Mouse (Mus musculus) megakaryocyte, embryonic 14.5 days (primary cell): Measurements from ENCODE around the gene Rchy1. TPM values are rescaled to one million over a fixed set of nuclear protein-coding genes. Genes with fewer than 3 reads are reported as not detected.

Experiments
- H3K27me3 ChIP-seq: replicated peaks from 2 replicates; pipeline ENCODE3; 2012; ENCODE audit warnings: inconsistent platforms
- H3K36me3 ChIP-seq: replicated peaks from 2 replicates; pipeline ENCODE3; 2012; ENCODE audit warnings: low read length, inconsistent platforms, mixed read lengths
- H3K4me1 ChIP-seq: 2 replicates; pipeline ENCODE4 v1.6.1; 2012; ENCODE audit warnings: inconsistent platforms
- H3K4me3 ChIP-seq: replicated peaks from 2 replicates; pipeline ENCODE3; 2012; ENCODE audit warnings: moderate library complexity, mild to moderate bottlenecking, inconsistent platforms
- H3K9me3 ChIP-seq: 2 replicates; pipeline ENCODE4 v1.6.1; 2012; ENCODE audit warnings: inconsistent platforms
- FLI1 ChIP-seq: IDR thresholded peaks from 2 replicates; pipeline ENCODE4 v1.6.1; 2012; ENCODE audit warnings: low read length, inconsistent platforms, mixed read lengths
- GATA1 ChIP-seq: IDR thresholded peaks from 3 replicates; pipeline ENCODE4 v1.6.1; 2012; ENCODE audit warnings: mixed read lengths, low read length, inconsistent platforms, borderline replicate concordance
- polyA plus RNA-seq: library from polyadenylated mRNA; stranded (reverse); fragments of >175 nt; gene quantifications from 2 replicates; pipeline ENCODE4 v1.2.3, GENCODE M21; 2012; ENCODE audit warnings: low replicate concordance; ENCODE audit not compliant: insufficient read depth

Gene Rchy1
- polyA plus RNA-seq = 7.7 TPM in 1 of 2 replicates, not detected in the other

- H3K4me1 ChIP-seq = peaks cover 41% of the 10 kb centered on the region
- H3K27me3 ChIP-seq = no peaks in the 10 kb centered on the region
- H3K36me3 ChIP-seq = peaks cover 36% of the 10 kb centered on the region
- H3K4me3 ChIP-seq = peak within 1 kb of the TSS; percentile 99
- TF ChIP-seq GATA1 (no peak), FLI1 (peak; percentile 94)
- no peaks in the 10 kb centered on the region for H3K9me3 ChIP-seq
Measured at GRCm38 (mm10) chr5:91962639-91963440, at the start of gene Rchy1. TSS of gene Rchy1 (minus strand) at chr5:91963068.

- Histone ChIP-seq H3K4me1 (no peaks in the 10 kb centered on the region), H3K36me3 (no peaks in the 10 kb centered on the region), H3K27me3 (peaks cover 3% of the 10 kb centered on the region), H3K9me3 (0 out of 2 replicates have a peak, but pooled peaks cover 3% of the 10 kb centered on the region), H3K4me3 (no peak overlapping the region)
- TF ChIP-seq FLI1 (no peak), GATA1 (no peak)
Measured at GRCm38 (mm10) chr5:92011756-92012155, 48.9 kb upstream of the Rchy1 start.

GRCm38 (mm10) chr5:92009827-92010226 is 47.0 kb upstream of the Rchy1 start:
- Histone ChIP-seq H3K4me3 (no peak overlapping the region), H3K27me3 (peaks cover 3% of the 10 kb centered on the region), H3K9me3 (0 out of 2 replicates have a peak, but pooled peaks cover 3% of the 10 kb centered on the region), H3K4me1 (peaks cover under 1% of the 10 kb centered on the region; the same call in 1 of the 2 replicates), H3K36me3 (no peaks in the 10 kb centered on the region)
- TF ChIP-seq GATA1 = no peak

GRCm38 (mm10) chr5:92003011-92003410 is 40.1 kb upstream of the Rchy1 start:
- Histone ChIP-seq H3K27me3 (no peaks in the 10 kb centered on the region), H3K4me3 (peak overlapping the region; percentile 50), H3K4me1 (peaks cover 18% of the 10 kb centered on the region), H3K9me3 (peaks cover 21% of the 10 kb centered on the region), H3K36me3 (peaks cover 10% of the 10 kb centered on the region)
- no peak for TF ChIP-seq FLI1
- no peak for TF ChIP-seq GATA1

GRCm38 (mm10) chr5:92000770-92001169 is 37.9 kb upstream of the Rchy1 start:
- no peak for TF ChIP-seq GATA1
- TF ChIP-seq FLI1 = no peak
- H3K36me3 ChIP-seq = peaks cover 10% of the 10 kb centered on the region

GRCm38 (mm10) chr5:91994546-91994945 is 31.7 kb upstream of the Rchy1 start:
- Histone ChIP-seq H3K4me3 (no peak overlapping the region), H3K27me3 (no peaks in the 10 kb centered on the region), H3K9me3 (peaks cover 16% of the 10 kb centered on the region), H3K4me1 (peaks cover 6% of the 10 kb centered on the region; the same call in 1 of the 2 replicates), H3K36me3 (peaks cover 8% of the 10 kb centered on the region)
- TF ChIP-seq FLI1 (no peak), GATA1 (no peak)

More at GRCm38 (mm10) chr5:92000770-92001169, 37.9 kb upstream of the Rchy1 start:
- Histone ChIP-seq H3K4me3 (peak overlapping the region; percentile 62), H3K27me3 (no peaks in the 10 kb centered on the region), H3K4me1 (peaks cover 18% of the 10 kb centered on the region), H3K9me3 (peaks cover 23% of the 10 kb centered on the region)

- Histone ChIP-seq H3K4me1 (peaks cover 6% of the 10 kb centered on the region; the same call in 1 of the 2 replicates), H3K4me3 (no peak overlapping the region), H3K27me3 (peaks cover 2% of the 10 kb centered on the region), H3K9me3 (peaks cover 2% of the 10 kb centered on the region; the same call in 1 of the 2 replicates), H3K36me3 (no peaks in the 10 kb centered on the region)
- TF ChIP-seq GATA1 = no peak
- no peak for TF ChIP-seq FLI1
Measured at GRCm38 (mm10) chr5:91993061-91993460, 30.2 kb upstream of the Rchy1 start.

- TF ChIP-seq FLI1 (no peak), GATA1 (no peak)
- Histone ChIP-seq H3K9me3 (no peaks in the 10 kb centered on the region), H3K4me3 (no peak overlapping the region), H3K27me3 (peaks cover 2% of the 10 kb centered on the region), H3K4me1 (peaks cover 6% of the 10 kb centered on the region; the same call in 1 of the 2 replicates), H3K36me3 (no peaks in the 10 kb centered on the region)
Measured at GRCm38 (mm10) chr5:91991191-91991937, 28.5 kb upstream of the Rchy1 start.

GRCm38 (mm10) chr5:91989261-91989660 is 26.4 kb upstream of the Rchy1 start:
- no peaks in the 10 kb centered on the region for H3K9me3 ChIP-seq
- no peaks in the 10 kb centered on the region for H3K36me3 ChIP-seq
- peaks cover 2% of the 10 kb centered on the region for H3K27me3 ChIP-seq
- H3K4me1 ChIP-seq = peaks cover 6% of the 10 kb centered on the region; the same call in 1 of the 2 replicates
- TF ChIP-seq FLI1 (no peak), GATA1 (no peak)
- H3K4me3 ChIP-seq = no peak overlapping the region

- Histone ChIP-seq H3K4me3 (no peak overlapping the region), H3K9me3 (no peaks in the 10 kb centered on the region), H3K36me3 (no peaks in the 10 kb centered on the region), H3K4me1 (peaks cover 6% of the 10 kb centered on the region; the same call in 1 of the 2 replicates), H3K27me3 (peaks cover 2% of the 10 kb centered on the region)
- TF ChIP-seq FLI1 (no peak), GATA1 (no peak)
Measured at GRCm38 (mm10) chr5:91987799-91988198, 24.9 kb upstream of the Rchy1 start.
